Mouse (Mus musculus) cerebellum, postnatal 25 days (tissue): ENCODE measurements around the gene Nr2e3.
A peak's percentile ranks its signal among the peaks of the same experiment; 100 is the strongest.
"Not testable (repeated sequence)": the region's sequence is repeated elsewhere in the genome, so short reads cannot be mapped to it uniquely, and the experiment has no call there.

Experiments
- DNase-seq, 2 experiments: peaks; one replicate each; pipeline ENCODE4 v3.0.0; 2021; ENCODE audit warnings: mixed read lengths in 2 of 2

The Nr2e3 gene

DNA sequence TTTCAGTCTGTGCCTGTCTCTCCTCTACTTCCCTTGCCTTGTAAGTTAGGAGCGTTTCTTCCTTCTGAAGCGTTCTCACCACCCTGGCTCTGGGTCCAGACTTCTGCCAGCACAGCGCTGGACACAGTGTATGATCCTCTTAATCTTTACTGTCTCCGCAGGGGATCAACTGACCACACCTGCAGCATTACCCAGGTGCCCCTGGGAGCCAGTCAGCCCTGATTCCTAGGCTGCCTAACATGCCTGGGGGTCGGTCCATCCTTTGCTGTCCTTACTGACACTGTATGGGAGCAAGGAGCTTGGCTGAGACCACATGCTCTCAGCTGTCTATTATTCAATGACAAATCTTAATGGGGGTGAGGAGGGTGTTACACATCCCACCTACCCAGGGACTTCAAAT is 10.5 kb downstream of the Nr2e3 start:
- no peak for DNase-seq

GRCm38 (mm10) chr9:59949511-59949910 is 10.9 kb downstream of the Nr2e3 start:
- no peak for DNase-seq

DNA sequence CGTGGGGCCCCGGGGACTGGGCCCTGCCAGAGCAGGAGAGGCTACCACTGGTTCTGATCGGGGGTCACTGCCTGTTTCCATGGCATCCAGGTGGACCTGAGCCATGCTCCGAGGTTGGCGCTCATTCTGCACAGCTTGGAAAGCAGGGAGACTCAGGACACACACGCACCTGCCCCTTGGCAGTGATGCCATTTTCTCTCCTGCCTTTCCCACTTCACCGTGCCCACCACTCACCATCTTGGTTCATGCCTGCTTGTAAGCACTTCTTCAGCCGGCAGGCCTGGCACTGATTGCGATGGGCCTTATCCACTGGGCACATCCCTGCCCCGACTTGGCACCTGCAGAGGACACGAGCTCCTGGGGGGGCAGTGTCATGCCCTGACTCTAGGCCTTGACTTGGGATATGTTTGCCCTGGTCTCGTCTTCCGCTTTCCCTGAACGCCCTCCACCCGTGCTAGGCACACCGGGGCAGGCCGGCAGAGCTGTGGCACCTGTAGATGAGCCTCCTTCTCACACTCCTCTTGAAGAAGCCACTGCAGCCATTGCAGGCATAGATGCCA is 11.7 kb downstream of the Nr2e3 start:
- peak in 1 of 2 experiments; percentile 15 for DNase-seq

DNA sequence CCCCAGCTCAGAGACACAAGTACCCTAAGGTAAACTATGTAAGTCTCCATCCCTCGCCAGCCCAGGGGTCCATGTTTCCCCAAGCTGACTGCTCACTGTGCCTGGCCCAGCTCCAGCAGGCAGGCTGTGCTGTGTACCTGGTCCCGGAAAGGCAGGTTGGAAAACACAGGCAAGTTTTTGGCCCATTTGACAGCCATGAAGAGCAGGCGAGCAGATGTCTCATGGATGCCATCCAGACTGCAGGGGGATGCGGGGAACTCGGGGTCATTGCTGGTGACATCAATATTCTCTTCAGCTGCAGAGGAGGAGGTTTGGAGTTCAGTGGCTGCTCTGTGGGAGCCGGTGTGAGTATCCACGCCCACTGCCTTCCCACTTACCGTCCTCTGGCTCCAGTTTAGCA is 12.2 kb downstream of the Nr2e3 start:
- DNase-seq, result peak in 1 of 2 experiments; percentile 28

DNA sequence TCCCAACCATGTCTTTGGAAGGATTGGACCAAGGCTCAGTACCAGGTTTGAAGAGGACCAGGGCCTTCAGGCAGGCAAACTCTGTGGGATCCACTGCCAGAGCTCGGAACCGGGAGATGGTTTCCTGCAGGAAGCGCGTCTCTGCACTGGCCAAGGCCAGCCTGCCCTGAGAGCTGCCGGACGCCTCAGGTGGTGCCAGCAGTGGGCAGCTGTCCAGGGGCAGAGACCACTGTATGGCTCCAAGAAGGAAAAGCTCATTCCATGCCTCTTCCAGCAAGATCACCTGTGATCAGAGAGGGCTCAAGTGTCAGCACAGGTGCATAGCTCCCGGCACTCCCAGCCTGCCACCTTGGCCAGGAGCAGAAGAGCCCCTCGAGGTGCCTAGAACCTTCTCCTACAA is 13.2 kb downstream of the Nr2e3 start:
- DNase-seq, result no peak

DNA sequence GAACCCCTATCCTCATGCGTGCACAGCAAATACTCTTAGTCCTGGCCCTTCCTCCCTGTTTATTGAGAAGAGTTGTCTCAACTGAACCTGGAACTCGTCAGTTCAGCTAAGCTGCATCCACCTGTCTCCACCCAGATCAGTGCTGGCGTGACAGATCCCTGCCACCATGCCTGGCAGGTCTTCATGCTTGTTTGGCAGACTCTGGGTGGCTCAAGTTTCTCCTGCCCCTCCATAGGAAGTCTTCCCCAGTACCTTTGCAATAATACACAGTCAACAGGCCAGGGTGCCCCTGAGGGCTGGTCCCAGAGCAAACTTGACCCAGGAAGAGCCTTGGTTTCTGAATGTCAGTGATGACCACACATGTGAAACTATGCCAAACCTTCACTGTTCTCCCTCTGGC is 15.2 kb downstream of the Nr2e3 start:
- DNase-seq, result no peak

GRCm38 (mm10) chr9:59943826-59944225 is 16.6 kb downstream of the Nr2e3 start:
- DNase-seq, result no peak

DNA sequence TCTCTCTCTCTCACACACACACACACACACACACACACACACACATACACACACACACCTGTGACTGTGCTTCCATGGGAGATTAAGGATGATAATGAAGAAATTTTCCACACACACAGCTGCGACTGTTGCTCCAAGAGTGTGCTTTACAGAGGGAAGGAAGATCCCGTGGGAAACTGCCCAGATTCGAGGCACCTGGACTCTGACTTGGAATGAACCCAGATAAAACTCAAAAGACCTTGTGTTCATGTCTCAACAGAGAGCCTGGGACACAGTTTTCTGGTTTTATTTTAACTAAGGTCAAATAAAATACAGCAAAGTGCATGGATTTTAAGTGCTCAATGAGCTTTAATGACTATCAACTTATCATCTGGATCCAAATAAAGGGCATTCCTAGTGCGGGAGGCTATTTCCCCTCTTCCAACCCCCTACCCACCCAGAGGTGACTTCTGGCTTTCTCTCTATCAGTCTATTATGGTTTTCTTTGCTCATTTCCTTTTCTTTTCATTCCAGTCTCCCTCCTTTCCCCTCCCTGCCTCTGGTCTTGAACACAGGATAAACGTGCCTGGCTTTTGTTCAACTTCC is 17.9 kb downstream of the Nr2e3 start:
- DNase-seq, result no peak

- DNase-seq, result no peak
Observed at GRCm38 (mm10) chr9:59941885-59942350, 18.5 kb downstream of the Nr2e3 start.

- no peak for DNase-seq
Observed at GRCm38 (mm10) chr9:59940913-59941884, 19.3 kb downstream of the Nr2e3 start.

DNA sequence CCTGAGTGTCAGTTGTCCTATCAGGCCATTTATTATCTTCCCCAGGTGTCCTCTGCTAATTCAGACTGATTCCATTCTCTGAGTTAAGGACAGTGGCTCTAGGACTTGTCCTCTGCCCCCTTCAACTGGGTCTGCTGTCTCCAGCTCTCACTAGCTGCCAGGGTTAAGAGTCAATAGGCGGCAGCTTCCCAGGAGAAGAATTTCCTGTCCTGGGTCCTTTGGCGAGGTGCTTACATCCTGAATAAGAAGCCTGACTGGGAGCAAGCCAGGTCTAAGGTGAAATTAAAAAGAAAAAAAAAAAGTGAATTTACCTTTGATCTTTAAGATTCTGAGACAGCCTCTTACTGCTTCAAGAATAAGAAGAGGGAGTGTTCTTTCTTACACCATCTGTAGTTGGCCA is 20.8 kb downstream of the Nr2e3 start:
- DNase-seq, result no peak

- no peak for DNase-seq
Observed at GRCm38 (mm10) chr9:59938529-59938928, 21.9 kb downstream of the Nr2e3 start.

GRCm38 (mm10) chr9:59935866-59936265 is 24.6 kb downstream of the Nr2e3 start:
- not testable (repeated sequence) for DNase-seq

DNA sequence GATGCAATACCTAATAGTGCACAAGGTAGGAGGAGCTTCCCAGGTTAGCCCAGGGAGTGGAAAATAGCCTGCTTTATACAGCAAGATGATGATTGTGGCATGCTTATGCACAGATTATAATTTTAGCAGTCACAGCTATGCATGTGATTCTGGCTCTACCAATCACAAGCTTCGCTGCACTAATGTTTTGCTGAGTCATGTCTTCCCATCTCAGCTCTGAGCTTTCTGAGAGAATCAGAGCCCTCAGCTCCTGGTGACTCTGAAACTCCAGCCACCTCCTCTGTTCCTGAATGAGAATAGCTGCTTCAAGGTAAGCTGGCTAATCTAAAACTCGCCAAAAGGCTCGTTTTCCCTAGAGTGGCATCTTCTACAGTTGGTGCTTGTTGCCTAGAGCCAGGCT is 30.2 kb downstream of the Nr2e3 start:
- DNase-seq, result no peak

GRCm38 (mm10) chr9:59914761-59915160 is 45.7 kb downstream of the Nr2e3 start:
- no peak for DNase-seq

DNA sequence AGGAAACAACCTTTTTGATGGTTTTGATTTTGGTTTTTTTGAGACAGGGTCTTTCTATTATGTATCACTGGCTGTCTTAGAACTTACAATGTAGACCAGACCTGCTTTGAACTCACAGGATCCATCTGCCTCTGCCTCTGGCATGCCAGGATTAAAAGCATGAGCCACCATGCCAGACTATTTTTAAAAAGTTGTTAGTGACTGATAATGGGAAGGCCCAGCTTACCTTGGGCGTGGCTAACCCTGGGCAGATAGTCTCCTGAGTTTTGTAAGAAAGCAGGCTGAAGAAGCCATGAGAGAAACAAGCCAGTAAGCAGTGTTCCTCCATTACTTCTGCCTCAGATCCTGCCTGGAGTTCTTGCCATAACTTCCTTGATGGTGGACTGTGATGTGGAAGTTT is 57.1 kb downstream of the Nr2e3 start:
- no peak for DNase-seq
